ENCODE assay signal across 24 mouse cellular contexts in genomic region chr14:121215817-121216216, GRCm38 (mm10).
A peak's percentile ranks its signal among the peaks of the same experiment; 100 is the strongest.
DNase-seq lines count a peak whose midpoint lies in the region; ATAC-seq and TF ChIP-seq lines count a peak whose summit lies in the region.
"Had no signal": no experiment of that assay in that cellular context is flagged by ENCODE, and none has a peak within 500 bp of the region (broad histone marks: within the 10 kb centered on the region; RNA-seq: fewer than 3 reads in every experiment).

No protein-coding gene starts in this region.

- no peak overlapping the region for H3K4me3 ChIP-seq in layer of hippocampus, adult 2 months
- no peak overlapping the region for H3K4me3 ChIP-seq in embryonic facial prominence, embryonic 14.5 days (ENCODE audit: low read depth, low read length)
- H3K4me3 ChIP-seq in limb, embryonic 13.5 days = no peak overlapping the region
- H3K4me3 ChIP-seq: heart, adult 2 months; hindbrain, embryonic 12.5 days; midbrain, embryonic 10.5 days; myocyte; neural tube, embryonic 13.5 days had no signal

- no peaks in the 10 kb centered on the region for H3K9me3 ChIP-seq in embryonic facial prominence, embryonic 14.5 days (ENCODE audit: control insufficient read depth, low read length)
- H3K9me3 ChIP-seq in limb, embryonic 13.5 days = no peaks in the 10 kb centered on the region
- H3K9me3 ChIP-seq: hindbrain, embryonic 12.5 days; midbrain, embryonic 10.5 days; neural tube, embryonic 13.5 days had no signal

- ATAC-seq in embryonic facial prominence, embryonic 14.5 days (ENCODE audit: low read depth) = no peak
- no peak for ATAC-seq in limb, embryonic 13.5 days (ENCODE audit: low FRiP score, low read depth)
- ATAC-seq: activated CD4-positive, CD25-positive, alpha-beta regulatory T cell, adult 4 months; midbrain, embryonic 16.5 days had no signal

- 43% methylated on average over 5 of the region's 5 CpGs for WGBS in embryonic facial prominence, embryonic 14.5 days
- WGBS in limb, embryonic 13.5 days = 65% methylated on average over 5 of the region's 5 CpGs

- peaks cover 11% of the 10 kb centered on the region for H3K4me1 ChIP-seq in embryonic facial prominence, embryonic 14.5 days (ENCODE audit: control insufficient read depth, insufficient read depth, low read length)
- peaks cover 25% of the 10 kb centered on the region for H3K4me1 ChIP-seq in limb, embryonic 13.5 days
- H3K4me1 ChIP-seq: midbrain, embryonic 10.5 days had no signal

- no peak overlapping the region for H3K9ac ChIP-seq in embryonic facial prominence, embryonic 14.5 days (ENCODE audit: low read depth, low read length)
- no peak overlapping the region for H3K9ac ChIP-seq in limb, embryonic 13.5 days
- H3K9ac ChIP-seq: hindbrain, embryonic 12.5 days; liver, embryonic 14.5 days; neural tube, embryonic 13.5 days had no signal

- no peak overlapping the region for H3K4me2 ChIP-seq in embryonic facial prominence, embryonic 14.5 days (ENCODE audit: low read depth, low read length)
- no peak overlapping the region for H3K4me2 ChIP-seq in limb, embryonic 13.5 days (replicated peaks)
- H3K4me2 ChIP-seq: hindbrain, embryonic 12.5 days; neural tube, embryonic 13.5 days had no signal

- no peak for DNase-seq in layer of hippocampus, adult 2 months (ENCODE audit: low spot score in 2 of 2)
- DNase-seq in layer of hippocampus, adult 8-10 months (ENCODE audit: low spot score in 2 of 2) = no peak
- no peak for DNase-seq in embryonic facial prominence, embryonic 14.5 days (ENCODE audit: low spot score)
- DNase-seq in lung, postnatal 25 days (ENCODE audit: low spot score) = peak; percentile 57
- no peak for DNase-seq in spleen, postnatal 10 days (ENCODE audit: low spot score in 2 of 2)
- no peak for DNase-seq in kidney, postnatal 36 days
- DNase-seq: adrenal gland, adult 8-10 months; cerebellum, adult 8-10 months; cerebellum, postnatal 36 days; gastrocnemius, postnatal 36 days; heart, adult 2 months; kidney, adult 18-20 months; kidney, postnatal 14 days; thymus, adult 2 months; thymus, postnatal 4 days had no signal

- peaks cover 17% of the 10 kb centered on the region for H3K36me3 ChIP-seq in embryonic facial prominence, embryonic 14.5 days (ENCODE audit: control insufficient read depth, insufficient read depth, low read length)
- H3K36me3 ChIP-seq in limb, embryonic 13.5 days = peaks cover 22% of the 10 kb centered on the region
- H3K36me3 ChIP-seq: neural tube, embryonic 13.5 days had no signal

- peak overlapping the region; percentile 23; the same call in 1 of the 2 replicates for H3K27ac ChIP-seq in layer of hippocampus, adult 2 months
- H3K27ac ChIP-seq in embryonic facial prominence, embryonic 14.5 days (replicated peaks; ENCODE audit: low read depth, low read length) = peak overlapping the region; percentile 21; the same call in 1 of the 2 replicates
- peak overlapping the region; percentile 44; the same call in 1 of the 2 replicates for H3K27ac ChIP-seq in limb, embryonic 13.5 days
- H3K27ac ChIP-seq: heart, adult 2 months; hindbrain, embryonic 12.5 days; liver, embryonic 14.5 days; midbrain, embryonic 10.5 days; neural tube, embryonic 13.5 days; stomach, postnatal 0 days had no signal

- H3K27me3 ChIP-seq in embryonic facial prominence, embryonic 14.5 days (replicated peaks; ENCODE audit: control insufficient read depth, insufficient read depth, low read length) = no peaks in the 10 kb centered on the region
- no peaks in the 10 kb centered on the region for H3K27me3 ChIP-seq in limb, embryonic 13.5 days
- H3K27me3 ChIP-seq: hindbrain, embryonic 12.5 days; neural tube, embryonic 13.5 days had no signal

- no peak for TF ChIP-seq CTCF in layer of hippocampus, adult 2 months (conservative IDR thresholded peaks at IDR 0.05)
